Mouse (Mus musculus): Measurements from ENCODE around the gene Tm4sf19.

- TF ChIP-seq CTCF (conservative IDR thresholded peaks at IDR 0.05; ENCODE audit: low read length) (no peak), NANOG (IDR thresholded peaks at IDR 0.05; ENCODE audit: borderline replicate concordance, low read length) (no peak)
Observed at GRCm38 (mm10) chr16:32456086-32456485, 55.8 kb downstream of the Tm4sf19 start.

All from E14TG2a.4 (cell line).